Mouse (Mus musculus): ENCODE results near the gene D730048I06Rik. TPM values are rescaled to one million over a fixed set of nuclear protein-coding genes. Genes with fewer than 3 reads are reported as not detected.

D730048I06Rik gene
- total RNA-seq, 1 experiment, result not detected

DNA sequence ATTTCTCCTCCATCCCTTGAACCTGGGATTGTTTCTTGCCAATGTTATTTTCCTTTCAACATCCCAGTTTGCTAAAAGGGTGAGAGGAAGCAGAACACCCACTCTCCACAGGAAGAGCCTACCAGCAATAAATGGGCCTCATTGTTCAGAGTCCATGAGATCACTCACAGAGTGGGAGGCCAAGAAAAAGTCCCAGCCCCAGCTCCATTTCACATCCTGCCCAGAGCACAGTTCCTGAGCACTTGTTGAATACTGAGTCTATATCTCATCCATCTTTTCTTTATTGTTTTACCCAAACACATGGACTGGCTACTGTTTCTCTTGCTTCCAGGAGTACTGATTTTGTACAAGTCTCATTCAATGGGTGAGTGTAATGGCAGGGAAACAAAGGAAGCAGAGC is 49.2 kb downstream of the D730048I06Rik start, which contains the start of gene Gm17677:
TSS of gene Gm17677 (plus strand) at position 301 of the 400 bp plus-strand sequence.
- H3K27ac ChIP-seq (ENCODE audit: insufficient read depth, low read depth, low read length, poor library complexity, severe bottlenecking), result no peak within 1 kb of the TSS
- no peaks in the 10 kb centered on the region for H3K36me3 ChIP-seq (ENCODE audit: control insufficient read depth, insufficient read depth, low read length, poor library complexity, severe bottlenecking)
- H3K9ac ChIP-seq (ENCODE audit: insufficient read depth, low read depth, low read length, poor library complexity, severe bottlenecking), result no peak within 1 kb of the TSS
- TF ChIP-seq CHD2 (IDR thresholded peaks at IDR 0.05; ENCODE audit: low read depth, low read length) (no peak), ZNF384 (IDR thresholded peaks at IDR 0.05; ENCODE audit: low read depth, low read length) (no peak), HCFC1 (IDR thresholded peaks at IDR 0.05; ENCODE audit: borderline replicate concordance, insufficient read depth, low read length) (no peak), MAFK (IDR thresholded peaks at IDR 0.05; ENCODE audit: insufficient read depth, low read depth, low read length) (no peak), ZC3H11A (IDR thresholded peaks at IDR 0.05; ENCODE audit: borderline replicate concordance, low read depth, low read length) (no peak)
- no peaks in the 10 kb centered on the region for H3K4me1 ChIP-seq (ENCODE audit: control insufficient read depth in 2 of 2, insufficient read depth in 2 of 2, low read length in 2 of 2, poor library complexity in 1 of 2)
- no peak for DNase-seq (ENCODE audit: low read depth, low spot score)
- in situ Hi-C loops (cut with MboI; ENCODE audit: low sequenced_read_pairs in 2 of 2, unreplicated experiment in 2 of 2), result no loop called here
- no peaks in the 10 kb centered on the region for H3K9me3 ChIP-seq (ENCODE audit: control insufficient read depth, insufficient read depth, low read depth, low read length)
- no peak within 1 kb of the TSS for H3K4me3 ChIP-seq (ENCODE audit: insufficient read depth in 1 of 2, low read depth in 1 of 2, low read length in 2 of 2, poor library complexity in 1 of 2, severe bottlenecking in 1 of 2)

Other genes starting within 250 kb of the D730048I06Rik start
- 1.6 and 1.8 TPM in 2 replicates for gene Ddx25, start 231.6 kb downstream of the D730048I06Rik start, total RNA-seq (2012; rRNA removed)
- 20.6 and 25.6 TPM in 2 replicates for gene Pus3, start 231.5 kb downstream of the D730048I06Rik start, total RNA-seq (2012; rRNA removed)
- gene Pate2, start 219.8 kb downstream of the D730048I06Rik start, total RNA-seq (2012; rRNA removed), result 1.2 and 1.6 TPM in 2 replicates
- gene Hyls1, start 219.7 kb downstream of the D730048I06Rik start, total RNA-seq (2012; rRNA removed), result 14.6 and 17.6 TPM in 2 replicates
- gene Pate4, start 178.2 kb downstream of the D730048I06Rik start, total RNA-seq (2012; rRNA removed), result not detected in 2 replicates
- 0.13 TPM in 1 of 2 replicates, not detected in the other for gene Pate3, start 141.9 kb downstream of the D730048I06Rik start, total RNA-seq (2012; rRNA removed)
- gene Pate1, start 102.7 kb downstream of the D730048I06Rik start, total RNA-seq (2012; rRNA removed), result not detected in 2 replicates
- gene Gm17677, start 49.1 kb downstream of the D730048I06Rik start, total RNA-seq (2012; rRNA removed), result not detected in 2 replicates
- not detected in 2 replicates for gene Gm17727, start 12.0 kb downstream of the D730048I06Rik start, total RNA-seq (2012; rRNA removed)
- not detected in 2 replicates for gene Gm27235, start within 50 bp of the D730048I06Rik start, total RNA-seq (2012; rRNA removed)
- gene 9230110F15Rik, start 54.0 kb upstream of the D730048I06Rik start, total RNA-seq (2012; rRNA removed), result not detected in 2 replicates
- not detected in 2 replicates for gene 9230113P08Rik, start 118.3 kb upstream of the D730048I06Rik start, total RNA-seq (2012; rRNA removed)